Mouse (Mus musculus): Measurements from ENCODE around the gene Spink4.

Gene Spink4

GRCm38 (mm10) chr4:40919785-40920184, at the start of gene Spink4:
Gene Spink4, plus strand, starts transcription at chr4:40920052.
- no peak for DNase-seq (ENCODE audit: low read depth, low spot score)

DNA sequence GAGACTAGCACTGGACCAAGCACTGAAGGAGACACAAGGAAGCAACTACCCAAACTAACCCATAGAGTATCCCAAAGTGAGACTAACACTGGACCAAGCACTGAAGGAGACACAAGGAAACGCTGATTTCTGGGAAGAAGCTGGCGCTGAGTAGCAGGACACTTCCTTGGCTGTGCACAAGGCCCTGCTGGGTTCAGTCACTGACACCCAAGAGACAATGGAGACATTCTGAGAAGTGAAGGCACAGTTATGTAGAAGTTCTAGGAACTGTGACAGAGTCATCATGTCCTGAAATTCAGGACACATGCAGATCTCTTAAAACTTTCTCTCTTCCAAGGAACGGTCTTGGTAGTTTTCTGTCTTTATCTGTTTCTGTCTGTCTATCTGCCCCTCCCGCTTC, 49.6 kb upstream of the Spink4 start:
- DNase-seq (ENCODE audit: low read depth, low spot score), result no peak

GRCm38 (mm10) chr4:40872129-40872528, 47.7 kb upstream of the Spink4 start:
- DNase-seq (ENCODE audit: low read depth, low spot score), result no peak

DNA sequence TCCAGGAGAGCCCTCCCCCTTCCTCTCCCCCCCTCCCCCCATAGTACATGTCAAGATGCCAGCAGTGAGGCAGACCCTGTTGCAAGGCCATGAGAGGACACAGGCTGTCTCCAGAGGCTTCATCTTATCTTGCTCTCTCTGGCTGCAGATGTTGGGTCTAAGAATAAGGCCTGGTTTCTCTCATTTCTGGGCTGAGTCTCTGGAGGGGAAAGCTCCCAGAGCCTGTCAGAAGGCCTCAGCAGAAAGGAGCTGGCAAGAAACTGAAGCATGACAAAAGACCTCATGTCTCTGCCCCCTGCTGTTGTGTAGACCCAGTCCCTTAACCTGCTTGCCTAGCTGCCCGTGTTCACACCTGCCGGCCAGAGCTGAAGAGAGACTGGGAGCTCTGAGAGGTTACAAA, 46.5 kb upstream of the Spink4 start:
- no peak for DNase-seq (ENCODE audit: low read depth, low spot score)

GRCm38 (mm10) chr4:40874151-40874600, 45.7 kb upstream of the Spink4 start:
- no peak for DNase-seq (ENCODE audit: low read depth, low spot score)

DNA sequence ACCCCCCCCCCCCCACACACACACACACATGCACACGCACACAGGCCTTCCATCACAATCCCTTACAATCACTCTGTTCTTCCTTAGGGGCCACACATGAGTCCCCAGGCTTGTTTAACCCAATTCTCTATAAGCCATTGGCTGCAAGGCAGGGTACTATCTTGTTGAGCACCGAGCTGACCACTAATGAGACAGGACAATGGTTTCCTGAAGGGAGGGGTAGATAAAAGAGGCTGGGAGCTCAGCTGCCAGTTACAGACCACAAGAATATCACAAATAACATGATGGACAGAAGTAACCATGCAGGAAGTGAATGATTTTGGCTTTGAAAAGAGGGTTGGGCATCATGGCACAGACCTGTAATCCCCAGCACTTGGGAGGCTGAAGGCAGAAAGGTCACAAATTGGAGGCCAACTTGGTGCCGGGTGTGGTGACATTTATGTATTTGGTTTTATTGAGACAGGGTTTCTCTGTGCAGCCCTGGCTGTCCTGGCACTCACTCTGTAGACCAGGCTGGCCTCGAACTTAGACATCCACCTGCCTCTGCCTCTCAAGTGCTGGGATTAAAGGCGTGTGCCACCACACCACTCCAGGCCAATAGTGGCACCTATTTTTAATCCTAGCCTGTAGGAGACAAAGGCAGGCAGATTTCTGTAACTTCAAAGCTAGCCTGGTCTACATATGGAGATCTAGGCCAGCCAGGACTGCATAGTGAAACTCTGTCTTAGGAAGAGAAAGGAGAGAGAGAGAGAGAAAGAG, 44.9 kb upstream of the Spink4 start:
- no peak for DNase-seq (ENCODE audit: low read depth, low spot score)

DNA sequence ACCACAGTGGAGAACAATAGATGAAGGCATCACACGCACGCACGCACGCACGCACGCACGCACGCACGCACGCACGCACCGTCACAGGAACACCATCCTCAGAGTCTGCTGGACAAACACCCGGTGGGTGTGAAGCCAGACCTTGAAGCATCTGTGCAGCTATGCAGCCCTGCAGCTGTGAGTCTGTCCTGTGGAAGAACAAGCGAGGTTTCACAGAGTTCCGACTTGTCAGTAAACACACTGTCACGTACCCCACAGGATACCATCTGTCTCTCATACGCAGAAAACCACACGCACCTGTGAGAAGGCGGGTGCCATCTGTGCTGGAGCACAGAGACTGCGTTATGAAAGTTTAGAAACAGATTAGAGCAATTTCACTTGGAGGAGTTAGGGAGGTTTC, 44.0 kb upstream of the Spink4 start:
- DNase-seq (ENCODE audit: low read depth, low spot score), result no peak

GRCm38 (mm10) chr4:40876814-40877371, 43.0 kb upstream of the Spink4 start:
- no peak for DNase-seq (ENCODE audit: low read depth, low spot score)

GRCm38 (mm10) chr4:40877528-40877927, 42.3 kb upstream of the Spink4 start:
- no peak for DNase-seq (ENCODE audit: low read depth, low spot score)

- no peak for DNase-seq (ENCODE audit: low read depth, low spot score)
These were observed 36.7 kb upstream of the Spink4 start for GRCm38 (mm10) chr4:40883200-40883599.

- DNase-seq (ENCODE audit: low read depth, low spot score), result no peak
These were observed 35.3 kb upstream of the Spink4 start for GRCm38 (mm10) chr4:40884282-40885165.

GRCm38 (mm10) chr4:40885166-40885525, 34.7 kb upstream of the Spink4 start:
- no peak for DNase-seq (ENCODE audit: low read depth, low spot score)

GRCm38 (mm10) chr4:40885883-40886282, 34.0 kb upstream of the Spink4 start:
- DNase-seq (ENCODE audit: low read depth, low spot score), result no peak

GRCm38 (mm10) chr4:40888839-40889238, 31.0 kb upstream of the Spink4 start:
- no peak for DNase-seq (ENCODE audit: low read depth, low spot score)

GRCm38 (mm10) chr4:40889252-40889651, 30.6 kb upstream of the Spink4 start:
- DNase-seq (ENCODE audit: low read depth, low spot score), result no peak

GRCm38 (mm10) chr4:40889983-40890382, 29.9 kb upstream of the Spink4 start:
- DNase-seq (ENCODE audit: low read depth, low spot score), result no peak

DNA sequence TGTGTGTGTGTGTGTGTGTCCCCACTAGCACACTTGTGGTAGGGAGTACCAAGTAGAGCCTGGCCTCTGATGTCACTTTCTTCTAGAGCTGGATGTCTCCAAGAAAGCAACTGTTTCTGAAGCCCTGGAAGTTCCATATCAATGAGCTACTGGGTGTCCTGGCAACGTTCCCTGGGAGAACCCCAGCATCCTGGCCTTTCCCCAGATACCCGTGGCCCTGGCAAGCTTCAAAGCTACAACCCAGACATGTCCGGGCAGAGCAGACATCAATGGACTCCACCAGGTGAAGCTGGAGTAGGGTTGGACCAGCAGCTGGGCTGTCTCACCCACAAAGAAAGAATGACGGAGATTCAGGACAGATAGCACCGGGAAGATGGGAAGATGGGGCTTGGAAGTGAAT, 28.6 kb upstream of the Spink4 start:
- no peak for DNase-seq (ENCODE audit: low read depth, low spot score)

DNA sequence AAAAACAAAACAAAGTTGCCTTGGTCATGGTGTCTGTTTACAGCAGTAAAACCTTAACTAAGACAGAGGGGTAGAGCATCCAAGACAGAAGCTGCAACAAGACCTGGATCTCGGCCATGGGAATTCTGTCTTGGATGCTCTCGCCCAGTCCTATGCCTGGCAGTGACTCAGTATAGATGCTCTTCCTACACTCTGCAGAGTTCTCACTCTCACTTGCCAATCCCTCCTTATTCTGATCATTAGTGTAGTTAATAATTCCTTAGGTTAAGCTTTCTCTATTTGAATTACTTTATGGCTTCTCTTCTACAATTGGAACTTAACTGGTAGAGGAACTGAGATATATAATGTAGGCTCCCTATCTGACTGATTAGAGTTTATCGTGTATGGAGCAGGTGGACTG, 24.7 kb upstream of the Spink4 start:
- no peak for DNase-seq (ENCODE audit: low read depth, low spot score)

GRCm38 (mm10) chr4:40895646-40896045, 24.2 kb upstream of the Spink4 start:
- DNase-seq (ENCODE audit: low read depth, low spot score), result no peak

GRCm38 (mm10) chr4:40898476-40899044, 21.3 kb upstream of the Spink4 start:
- DNase-seq (ENCODE audit: low read depth, low spot score), result no peak

DNA sequence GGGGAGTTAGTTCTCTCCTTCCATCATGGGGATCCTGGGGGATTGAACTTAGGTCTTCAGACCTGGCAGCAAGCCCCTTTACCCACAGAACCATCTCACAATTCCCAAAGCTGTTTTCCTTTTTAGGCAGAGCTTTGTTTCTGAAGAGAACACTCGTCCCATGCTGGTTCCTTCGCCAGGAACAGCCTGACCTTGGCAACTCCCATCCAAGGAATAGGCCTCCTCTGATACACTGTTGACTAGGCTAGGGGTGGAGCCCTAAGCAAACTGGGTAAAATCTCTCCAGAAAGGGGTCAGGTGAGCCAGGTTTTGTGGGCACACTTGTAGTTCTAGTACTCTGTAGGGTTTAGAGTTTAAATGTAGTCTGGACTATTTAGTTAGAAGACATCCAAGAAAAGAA, 20.6 kb upstream of the Spink4 start:
- DNase-seq (ENCODE audit: low read depth, low spot score), result no peak

DNA sequence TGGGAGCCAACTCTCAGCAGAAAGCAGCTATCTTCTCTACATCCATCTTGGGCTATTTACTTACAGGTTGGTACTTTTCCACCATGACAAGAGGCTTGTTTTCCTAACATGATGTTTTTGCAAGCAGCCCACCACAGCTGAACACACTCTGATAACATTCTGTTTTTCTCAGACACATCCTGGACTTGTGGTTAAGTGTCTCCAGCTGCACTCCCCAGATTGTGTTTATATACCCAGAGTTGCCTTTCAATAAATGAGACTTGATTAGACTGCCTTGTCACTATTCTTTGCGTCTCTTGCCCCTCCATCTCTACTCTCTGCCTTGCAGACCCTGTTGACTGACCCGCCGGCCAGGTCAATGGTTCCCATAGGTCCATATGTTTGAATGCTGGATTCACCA, 19.8 kb upstream of the Spink4 start:
- no peak for DNase-seq (ENCODE audit: low read depth, low spot score)
